In the genomic region with DNA sequence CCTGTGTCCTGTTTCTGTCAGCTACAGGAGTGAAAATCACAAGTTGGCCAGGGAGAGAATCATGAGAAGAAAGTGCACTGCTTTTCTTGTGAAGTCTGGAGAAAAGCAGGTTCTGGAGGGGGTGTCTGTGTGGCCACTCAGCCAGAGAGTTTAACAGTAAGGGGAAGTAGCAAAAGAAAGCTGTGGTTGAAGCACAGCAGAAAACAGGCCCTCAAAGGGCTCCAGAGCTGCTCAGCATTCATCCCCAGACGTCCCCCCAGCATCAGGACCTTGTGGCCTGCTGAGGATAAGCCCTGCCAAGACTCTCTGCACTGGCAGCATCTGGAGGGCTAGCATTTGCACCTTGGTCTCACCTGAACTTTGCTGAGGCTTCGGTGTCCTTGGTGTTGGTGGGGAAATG, we compare ENCODE assay signal across 24 mouse cellular contexts. TPM values are rescaled to one million over a fixed set of nuclear protein-coding genes. Genes with fewer than 3 reads are reported as not detected.
DNase-seq lines count a peak whose midpoint lies in the region; ATAC-seq lines count a peak whose summit lies in the region.
"Had no signal": no experiment of that assay in that cellular context is flagged by ENCODE, and none has a peak within 500 bp of the region (broad histone marks: within the 10 kb centered on the region; RNA-seq: fewer than 3 reads in every experiment).

No protein-coding gene starts in this region.

- H3K9me3 ChIP-seq in forebrain, embryonic 15.5 days, result no peaks in the 10 kb centered on the region
- H3K9me3 ChIP-seq: G1E had no signal

- 36% methylated on average over 2 of the region's 2 CpGs for WGBS in forebrain, embryonic 15.5 days

- H3K4me3 ChIP-seq in forebrain, embryonic 15.5 days, result no peak overlapping the region

- H3K4me1 ChIP-seq in forebrain, embryonic 15.5 days, result no peaks in the 10 kb centered on the region

- peak; percentile 50 for ATAC-seq in common myeloid progenitor, adult 5-6 weeks (replicated peaks; ENCODE audit: low read depth, poor library complexity, severe bottlenecking)
- peak; percentile 21; the same call in 1 of the 2 replicates for ATAC-seq in granulocyte monocyte progenitor cell, adult 5-6 weeks (replicated peaks; ENCODE audit: poor library complexity, severe bottlenecking)
- ATAC-seq in hematopoietic stem cell, adult 5-6 weeks (replicated peaks in 1 of 2; ENCODE audit: insufficient read depth in 1 of 2, low FRiP score in 2 of 2, low TSS enrichment in 1 of 2, low read depth in 1 of 2, poor library complexity in 2 of 2, severe bottlenecking in 2 of 2), result peak; percentile 55 to 58
- peak; percentile 35; the same call in 1 of the 2 replicates for ATAC-seq in megakaryocyte progenitor cell, adult 5-6 weeks (replicated peaks; ENCODE audit: poor library complexity)
- ATAC-seq in forebrain, embryonic 15.5 days (replicated peaks), result no peak
- ATAC-seq: activated CD4-positive, CD25-positive, alpha-beta regulatory T cell, adult 4 months; CD4-positive, CD25-positive, alpha-beta regulatory T cell, adult 4 months; Patski had no signal

- no peak overlapping the region for H3K27ac ChIP-seq in forebrain, embryonic 15.5 days (replicated peaks)

- H3K36me3 ChIP-seq in forebrain, embryonic 15.5 days, result no peaks in the 10 kb centered on the region
- H3K36me3 ChIP-seq: G1E had no signal

- no peak for DNase-seq in frontal cortex, postnatal 36 days (ENCODE audit: low spot score in 2 of 2)
- DNase-seq in thymus, postnatal 14 days, result no peak
- no peak for DNase-seq in cerebellum, adult 11-12 months
- DNase-seq: adrenal gland, adult 2 months; adrenal gland, adult 8-10 months; adrenal gland, postnatal 10 days; adrenal gland, postnatal 14 days; adrenal gland, postnatal 25 days; adrenal gland, postnatal 36 days; B cell, adult 2 months; cerebellum, adult 11 months; cerebellum, adult 18-20 months had no signal

- H3K27me3 ChIP-seq in forebrain, embryonic 15.5 days, result no peaks in the 10 kb centered on the region

- H3K9ac ChIP-seq in forebrain, embryonic 15.5 days (replicated peaks), result no peak overlapping the region

- H3K4me2 ChIP-seq in forebrain, embryonic 15.5 days (replicated peaks), result no peak overlapping the region

RNA-seq across cellular contexts. Expression of a gene that starts 11.3 kb away (rescaled TPM):
- total RNA-seq in common myeloid progenitor, adult 5-6 weeks (2017), result 65.2 and 80.3 TPM in 2 replicates
- 203 and 212 TPM in 2 replicates for total RNA-seq in granulocyte monocyte progenitor cell, adult 5-6 weeks (2014; fragmentation: Nextera tagmentation)
- 80.6 and 81.1 TPM in 2 replicates for total RNA-seq in granulocyte monocyte progenitor cell, adult 5-6 weeks (2017)
- total RNA-seq in hematopoietic stem cell, adult 5-6 weeks (2017), result 52.8 and 81.4 TPM in 2 replicates
- 222 and 226 TPM in 2 replicates for total RNA-seq in megakaryocyte progenitor cell, adult 5-6 weeks (2015)
- 86.1 and 92.0 TPM in 2 replicates for total RNA-seq in megakaryocyte progenitor cell, adult 5-6 weeks (2017)
- polyA plus RNA-seq in forebrain, embryonic 15.5 days (2015; fragmentation: Nextera tagmentation; extraction: Ambion mirVana), result 125 and 130 TPM in 2 replicates

RNA-seq across cellular contexts. Expression of a gene that starts 34.2 kb away (rescaled TPM):
- total RNA-seq in common myeloid progenitor, adult 5-6 weeks (2017), result 1.4 and 2.7 TPM in 2 replicates
- 4.5 TPM in 1 of 2 replicates, not detected in the other for total RNA-seq in granulocyte monocyte progenitor cell, adult 5-6 weeks (2014; fragmentation: Nextera tagmentation)
- total RNA-seq in granulocyte monocyte progenitor cell, adult 5-6 weeks (2017), result 2.2 TPM in 1 of 2 replicates, not detected in the other
- 3.4 and 3.6 TPM in 2 replicates for total RNA-seq in hematopoietic stem cell, adult 5-6 weeks (2017)
- total RNA-seq in megakaryocyte progenitor cell, adult 5-6 weeks (2015), result 0.10 and 1.6 TPM in 2 replicates
- total RNA-seq in megakaryocyte progenitor cell, adult 5-6 weeks (2017), result 0.21 and 0.41 TPM in 2 replicates
- polyA plus RNA-seq in forebrain, embryonic 15.5 days (2015; fragmentation: Nextera tagmentation; extraction: Ambion mirVana), result 6.4 and 7.3 TPM in 2 replicates
- polyA plus RNA-seq: G1E had no signal

RNA-seq across cellular contexts. Expression of a gene that starts 56.0 kb away (rescaled TPM):
- not detected in 2 replicates for total RNA-seq in common myeloid progenitor, adult 5-6 weeks (2017)
- total RNA-seq in granulocyte monocyte progenitor cell, adult 5-6 weeks (2014; fragmentation: Nextera tagmentation), result not detected in 2 replicates
- not detected in 2 replicates for total RNA-seq in granulocyte monocyte progenitor cell, adult 5-6 weeks (2017)
- not detected in 2 replicates for total RNA-seq in hematopoietic stem cell, adult 5-6 weeks (2017)
- total RNA-seq in megakaryocyte progenitor cell, adult 5-6 weeks (2015), result not detected in 2 replicates
- not detected in 2 replicates for total RNA-seq in megakaryocyte progenitor cell, adult 5-6 weeks (2017)
- polyA plus RNA-seq in forebrain, embryonic 15.5 days (2015; fragmentation: Nextera tagmentation; extraction: Ambion mirVana), result 0.06 TPM in 2 replicates
- total RNA-seq: adrenal gland, postnatal 10 days; adrenal gland, postnatal 36 days; adrenal gland, postnatal 4 days; CH12.LX; G1E had no signal
- polyA plus RNA-seq: activated CD4-positive, CD25-positive, alpha-beta regulatory T cell, adult 4 months; C2C12; CD4-positive, CD25-positive, alpha-beta regulatory T cell, adult 4 months; G1E; Patski had no signal
